Mouse (Mus musculus): ENCODE measurements at regions not wholly inside any gene's neighbourhood (a gene's known extent, or its start where the extent isn't known, plus 50 kb on each side); places are given as distances from the start of the nearest gene placed in this dataset.

GRCm38 (mm10) chr15:62962681-62963080 is 882.3 kb downstream of the Gsdmc2 start:
- no peak for ATAC-seq

- ATAC-seq: no peak
Observed at GRCm38 (mm10) chr15:62960623-62961022, 884.4 kb downstream of the Gsdmc2 start.

GRCm38 (mm10) chr15:62958506-62959330 is 886.3 kb downstream of the Gsdmc2 start:
- no peak for ATAC-seq

- ATAC-seq: no peak
Observed at GRCm38 (mm10) chr15:62954889-62955288, 890.1 kb downstream of the Gsdmc2 start.

GRCm38 (mm10) chr15:62954322-62954820 is 890.6 kb downstream of the Gsdmc2 start:
- ATAC-seq: no peak

- no peak for ATAC-seq
Observed at GRCm38 (mm10) chr15:62953215-62953941, 891.6 kb downstream of the Gsdmc2 start.

GRCm38 (mm10) chr15:62952487-62953214 is 892.3 kb downstream of the Gsdmc2 start:
- no peak for ATAC-seq

GRCm38 (mm10) chr15:62939416-62939815 is 905.6 kb downstream of the Gsdmc2 start:
- ATAC-seq: no peak

- ATAC-seq: no peak
Observed at GRCm38 (mm10) chr15:62937756-62938155, 907.2 kb downstream of the Gsdmc2 start.

- no peak for ATAC-seq
Observed at GRCm38 (mm10) chr15:62934522-62935189, 910.3 kb downstream of the Gsdmc2 start.

- no peak for ATAC-seq
Observed at GRCm38 (mm10) chr15:62920520-62920919, 924.5 kb downstream of the Gsdmc2 start.

GRCm38 (mm10) chr15:62919264-62919663 is 925.7 kb downstream of the Gsdmc2 start:
- no peak for ATAC-seq

GRCm38 (mm10) chr15:62908379-62908778 is 936.6 kb downstream of the Gsdmc2 start:
- no peak for ATAC-seq

- no peak for ATAC-seq
Observed at GRCm38 (mm10) chr15:62907181-62907580, 937.8 kb downstream of the Gsdmc2 start.

- no peak for ATAC-seq
Observed at GRCm38 (mm10) chr15:62903047-62903822, 941.7 kb downstream of the Gsdmc2 start.

GRCm38 (mm10) chr15:62901955-62902354 is 943.0 kb downstream of the Gsdmc2 start:
- no peak for ATAC-seq

- ATAC-seq: no peak
Observed at GRCm38 (mm10) chr15:62889798-62890197, 955.2 kb downstream of the Gsdmc2 start.

- no peak for ATAC-seq
Observed at GRCm38 (mm10) chr15:62885331-62885730, 959.6 kb downstream of the Gsdmc2 start.

GRCm38 (mm10) chr15:62871082-62871766 is 973.8 kb downstream of the Gsdmc2 start:
- no peak for ATAC-seq

- no peak for ATAC-seq
Observed at GRCm38 (mm10) chr15:62862574-62862973, 982.4 kb downstream of the Gsdmc2 start.

- no peak for ATAC-seq
Observed at GRCm38 (mm10) chr15:62861422-62861821, 983.6 kb downstream of the Gsdmc2 start.

Data from activated CD4-positive, CD25-positive, alpha-beta regulatory T cell, adult 4 months (primary cell).